Mouse (Mus musculus): ENCODE measurements around the gene Zfp597. TPM values are rescaled to one million over a fixed set of nuclear protein-coding genes. Genes with fewer than 3 reads are reported as not detected.
A peak's percentile ranks its signal among the peaks of the same experiment; 100 is the strongest.
"Not testable (repeated sequence)": the region's sequence is repeated elsewhere in the genome, so short reads cannot be mapped to it uniquely, and the experiment has no call there.

The Zfp597 gene
- polyA plus RNA-seq, 1 experiment from 2014 or later, result 6.8 TPM

DNA sequence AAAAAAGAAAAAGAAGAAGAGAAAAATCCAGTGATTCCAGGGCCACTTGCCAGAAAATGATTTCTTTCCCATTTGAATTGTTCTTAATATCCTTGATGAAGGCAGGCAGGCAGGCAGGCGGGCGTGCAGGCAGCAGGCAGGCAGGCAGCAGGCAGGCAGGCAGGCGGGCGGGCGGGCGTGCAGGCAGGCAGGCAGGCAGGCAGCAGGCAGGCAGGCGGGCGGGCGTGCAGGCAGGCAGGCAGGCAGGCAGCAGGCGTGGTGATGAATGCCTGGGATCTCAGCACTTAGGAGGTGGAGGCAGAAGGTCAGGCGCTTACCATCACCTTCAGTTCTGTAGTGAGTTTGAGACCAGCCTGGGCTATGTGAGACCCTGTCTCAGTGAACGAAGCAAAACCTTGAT is 31.8 kb downstream of the Zfp597 start:
- H3K9me3 ChIP-seq, result no peaks in the 10 kb centered on the region
- H3K9ac ChIP-seq, result no peak overlapping the region
- H3K4me3 ChIP-seq, result no peak overlapping the region
- H3K4me1 ChIP-seq, result peaks cover 9% of the 10 kb centered on the region
- H3K36me3 ChIP-seq, result peaks cover 10% of the 10 kb centered on the region; the same call in 1 of the 2 replicates
- H3K27me3 ChIP-seq, result no peaks in the 10 kb centered on the region
- no peak overlapping the region for H3K27ac ChIP-seq
- WGBS, result 33% methylated on average over 12 of the region's 12 CpGs
- no peak overlapping the region for H3K4me2 ChIP-seq
- no peak for ATAC-seq (ENCODE audit: insufficient number of reproducible peaks, low FRiP score, low TSS enrichment, low read depth)

DNA sequence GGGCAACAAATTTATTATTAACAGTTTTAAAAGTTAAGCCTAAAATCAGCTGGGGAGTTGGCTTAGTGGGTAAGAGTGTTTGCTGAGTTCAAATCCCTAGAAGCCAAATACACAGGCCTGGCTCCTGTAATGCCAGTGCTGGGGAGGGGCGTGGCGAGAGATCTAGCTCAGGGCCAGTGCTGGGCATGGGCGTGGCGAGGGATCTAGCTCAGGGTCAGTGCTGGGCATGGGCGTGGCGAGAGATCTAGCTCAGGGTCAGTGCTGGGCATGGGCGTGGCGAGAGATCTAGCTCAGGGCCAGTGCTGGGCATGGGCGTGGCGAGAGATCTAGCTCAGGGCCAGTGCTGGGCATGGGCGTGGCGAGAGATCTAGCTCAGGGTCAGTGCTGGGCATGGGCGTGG is 33.1 kb downstream of the Zfp597 start:
- ATAC-seq (ENCODE audit: insufficient number of reproducible peaks, low FRiP score, low TSS enrichment, low read depth); H3K4me3 ChIP-seq; H3K27ac ChIP-seq; H3K9me3 ChIP-seq; H3K9ac ChIP-seq; H3K36me3 ChIP-seq; H3K4me2 ChIP-seq; H3K27me3 ChIP-seq: not testable (repeated sequence)
- 87% methylated on average over 13 of the region's 13 CpGs for WGBS
- H3K4me1 ChIP-seq, result peaks cover 10% of the 10 kb centered on the region

DNA sequence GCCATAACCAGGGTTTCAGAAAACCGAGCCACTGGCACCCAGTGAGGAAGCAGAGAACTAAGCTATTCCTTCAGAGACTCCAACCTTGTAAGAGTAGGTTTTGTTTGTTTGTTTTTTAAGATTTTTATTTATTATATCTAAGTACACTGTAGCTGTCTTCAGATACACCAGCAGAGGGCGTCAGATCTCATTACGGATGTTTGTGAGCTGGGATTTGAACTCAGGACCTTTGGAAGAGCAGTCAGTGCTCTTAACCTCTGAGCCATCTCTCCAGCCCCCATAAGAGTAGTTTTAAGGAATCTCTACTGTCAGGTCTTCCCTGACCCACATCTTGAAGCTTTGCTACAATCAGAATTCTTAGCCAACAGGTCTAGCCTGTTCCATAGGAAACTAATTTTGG is 35.9 kb downstream of the Zfp597 start:
- no peak overlapping the region for H3K4me3 ChIP-seq
- H3K4me1 ChIP-seq, result peaks cover 10% of the 10 kb centered on the region
- H3K9ac ChIP-seq, result no peak overlapping the region
- ATAC-seq (ENCODE audit: insufficient number of reproducible peaks, low FRiP score, low TSS enrichment, low read depth), result no peak
- H3K27me3 ChIP-seq, result no peaks in the 10 kb centered on the region
- no peak overlapping the region for H3K4me2 ChIP-seq
- no peak overlapping the region for H3K27ac ChIP-seq
- 74% methylated on average over 3 of the region's 3 CpGs for WGBS
- no peaks in the 10 kb centered on the region for H3K36me3 ChIP-seq
- H3K9me3 ChIP-seq, result no peaks in the 10 kb centered on the region

DNA sequence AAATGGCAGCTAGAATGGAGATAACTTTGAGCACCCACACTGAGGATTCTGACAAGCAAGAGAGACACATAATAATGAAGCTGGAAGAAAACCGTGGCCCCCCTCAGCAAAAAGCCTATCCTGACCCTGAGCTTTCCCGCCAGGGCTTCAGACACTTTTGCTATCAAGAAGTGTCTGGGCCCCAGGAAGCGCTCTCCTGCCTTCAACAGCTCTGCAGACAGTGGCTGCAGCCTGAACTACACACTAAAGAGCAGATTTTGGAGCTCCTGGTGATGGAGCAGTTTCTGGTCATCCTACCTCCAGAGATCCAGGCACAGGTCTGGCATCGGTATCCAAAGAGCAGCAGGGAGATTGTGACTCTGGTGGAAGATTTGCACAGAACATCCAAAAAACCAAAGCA is 36.5 kb downstream of the Zfp597 start:
- ATAC-seq (ENCODE audit: insufficient number of reproducible peaks, low FRiP score, low TSS enrichment, low read depth), result no peak
- Histone ChIP-seq H3K36me3 (no peaks in the 10 kb centered on the region), H3K27me3 (no peaks in the 10 kb centered on the region), H3K27ac (no peak overlapping the region), H3K4me2 (peak overlapping the region; percentile 74), H3K4me1 (peaks cover 10% of the 10 kb centered on the region), H3K9me3 (no peaks in the 10 kb centered on the region), H3K4me3 (peak overlapping the region; percentile 80), H3K9ac (no peak overlapping the region; the same call in 1 of the 2 replicates)
- WGBS, result 71% methylated on average over 4 of the region's 4 CpGs

DNA sequence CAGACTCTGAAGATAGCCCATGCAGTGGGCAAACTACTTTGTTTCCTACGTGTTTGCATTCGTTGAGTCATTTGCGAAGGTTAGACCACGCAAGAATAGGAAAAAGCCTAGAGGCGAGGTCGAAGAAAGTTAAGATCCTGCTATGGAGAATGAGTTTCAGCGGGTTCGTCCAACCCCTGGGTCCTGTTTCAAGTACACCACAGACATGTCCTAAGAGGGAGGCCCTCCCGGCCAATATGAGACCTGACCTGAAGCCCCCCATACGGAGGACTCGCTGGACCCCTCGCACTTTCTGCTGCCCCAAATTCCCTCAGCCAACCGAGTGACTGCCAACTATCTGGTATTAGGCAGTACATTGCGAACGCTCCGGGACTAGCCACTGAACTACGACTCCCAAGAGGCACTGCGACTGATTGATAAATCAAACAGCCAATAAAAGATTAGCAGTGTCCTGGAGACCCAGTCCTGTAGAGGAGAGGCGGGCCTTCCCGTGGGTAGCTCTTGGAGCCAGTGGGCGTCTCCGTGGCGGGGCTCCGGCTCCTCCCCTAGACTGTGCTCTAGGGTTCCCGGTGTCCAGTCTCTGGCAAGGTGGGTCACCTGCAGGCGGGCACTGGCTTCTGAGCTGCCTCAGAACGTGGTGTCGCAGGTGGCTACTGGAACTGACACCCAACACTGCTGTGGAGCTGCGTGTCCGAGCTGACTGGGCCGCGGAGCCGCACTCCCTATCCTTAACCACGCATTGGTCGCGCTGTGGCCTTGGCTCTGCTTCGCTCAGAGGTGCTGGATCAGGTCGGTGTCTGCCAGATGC is 37.4 kb downstream of the Zfp597 start, which contains the start of gene Zfp174:
TSS of gene Zfp174 (plus strand) at position 558 of the 808 bp plus-strand sequence.
- WGBS, result 3% methylated on average over 38 of the region's 38 CpGs
- Histone ChIP-seq H3K36me3 (no peaks in the 10 kb centered on the region), H3K27ac (peak within 1 kb of the TSS; percentile 59; the same call in 1 of the 2 replicates), H3K4me1 (peaks cover 10% of the 10 kb centered on the region), H3K9me3 (no peaks in the 10 kb centered on the region), H3K9ac (peak within 1 kb of the TSS; percentile 60), H3K4me2 (peak within 1 kb of the TSS; percentile 74), H3K27me3 (no peaks in the 10 kb centered on the region), H3K4me3 (peak within 1 kb of the TSS; percentile 80)
- peak; percentile 98 for ATAC-seq (ENCODE audit: insufficient number of reproducible peaks, low FRiP score, low TSS enrichment, low read depth)

DNA sequence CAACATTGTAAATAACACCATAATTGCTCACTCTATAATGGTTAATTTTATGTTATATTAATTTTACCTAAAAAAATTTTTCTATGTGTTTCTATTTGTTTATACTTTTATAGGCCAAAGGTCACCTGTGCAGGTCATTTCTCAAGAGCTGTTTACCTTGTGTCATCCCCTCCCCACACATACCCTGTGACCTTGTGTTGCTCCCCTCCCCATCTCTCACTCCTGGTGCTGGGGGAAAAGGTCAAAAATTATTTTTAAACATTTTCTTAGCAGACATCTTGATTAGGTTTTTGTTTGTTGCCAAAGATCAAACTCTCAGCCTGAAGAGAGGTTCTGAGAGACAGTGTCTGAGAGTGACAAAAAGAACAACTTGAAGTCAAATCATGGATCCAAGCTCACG is 40.6 kb downstream of the Zfp597 start:
- no peak overlapping the region for H3K4me3 ChIP-seq
- peaks cover 7% of the 10 kb centered on the region for H3K4me1 ChIP-seq
- WGBS, result 68% methylated on average over 1 of the region's 1 CpGs
- no peaks in the 10 kb centered on the region for H3K9me3 ChIP-seq
- H3K4me2 ChIP-seq, result no peak overlapping the region
- no peaks in the 10 kb centered on the region for H3K36me3 ChIP-seq
- ATAC-seq (ENCODE audit: insufficient number of reproducible peaks, low FRiP score, low TSS enrichment, low read depth), result no peak
- H3K27ac ChIP-seq, result no peak overlapping the region
- H3K9ac ChIP-seq, result no peak overlapping the region
- no peaks in the 10 kb centered on the region for H3K27me3 ChIP-seq

DNA sequence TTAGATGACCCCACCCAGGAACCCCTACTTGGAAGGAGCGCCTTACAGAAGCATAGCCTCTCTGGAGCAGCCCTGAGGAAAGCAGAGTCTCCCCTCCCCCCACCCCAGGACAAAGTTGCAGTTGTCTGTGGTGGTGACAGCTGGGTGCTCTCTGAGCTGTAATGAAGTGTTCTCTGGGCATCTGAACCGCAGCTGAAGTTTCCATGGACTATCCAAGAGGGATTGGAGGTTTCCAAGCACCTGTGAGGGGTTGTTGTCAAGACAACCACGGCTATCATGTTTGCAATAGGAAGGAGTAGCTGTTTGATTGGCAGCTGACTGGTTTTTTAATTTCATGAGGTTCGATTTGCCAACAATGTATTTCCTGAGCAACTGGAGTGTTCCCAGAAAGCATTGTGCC is 41.4 kb downstream of the Zfp597 start:
- no peak overlapping the region for H3K9ac ChIP-seq
- H3K27me3 ChIP-seq, result no peaks in the 10 kb centered on the region
- no peak overlapping the region for H3K4me3 ChIP-seq
- no peak overlapping the region for H3K27ac ChIP-seq
- H3K4me2 ChIP-seq, result no peak overlapping the region
- WGBS, result 31% methylated on average over 4 of the region's 4 CpGs
- no peak for ATAC-seq (ENCODE audit: insufficient number of reproducible peaks, low FRiP score, low TSS enrichment, low read depth)
- H3K4me1 ChIP-seq, result peaks cover 6% of the 10 kb centered on the region
- no peaks in the 10 kb centered on the region for H3K9me3 ChIP-seq
- no peaks in the 10 kb centered on the region for H3K36me3 ChIP-seq

DNA sequence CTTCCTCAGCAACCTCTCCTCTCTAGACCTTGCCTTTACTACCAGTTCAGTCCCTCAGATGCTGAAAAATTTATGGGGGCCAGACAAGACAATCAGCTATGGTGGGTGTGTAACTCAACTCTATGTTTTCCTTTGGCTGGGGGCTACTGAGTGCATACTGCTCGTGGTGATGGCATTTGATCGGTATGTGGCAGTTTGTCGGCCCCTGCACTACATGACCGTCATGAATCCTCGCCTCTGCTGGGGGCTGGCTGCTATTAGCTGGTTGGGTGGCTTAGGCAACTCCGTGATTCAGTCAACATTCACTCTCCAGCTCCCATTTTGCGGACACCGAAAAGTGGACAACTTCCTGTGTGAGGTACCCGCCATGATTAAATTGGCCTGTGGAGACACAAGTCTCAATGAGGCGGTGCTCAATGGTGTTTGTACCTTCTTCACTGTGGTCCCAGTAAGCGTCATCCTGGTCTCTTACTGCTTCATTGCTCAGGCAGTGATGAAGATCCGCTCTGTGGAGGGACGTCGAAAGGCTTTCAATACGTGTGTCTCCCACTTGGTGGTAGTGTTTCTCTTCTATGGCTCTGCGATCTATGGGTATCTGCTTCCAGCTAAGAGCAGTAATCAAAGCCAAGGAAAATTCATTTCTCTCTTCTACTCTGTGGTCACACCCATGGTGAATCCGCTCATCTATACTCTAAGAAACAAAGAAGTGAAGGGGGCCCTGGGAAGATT is 45.0 kb downstream of the Zfp597 start:
- Histone ChIP-seq H3K9ac (no peak overlapping the region), H3K4me3 (no peak overlapping the region), H3K27me3 (no peaks in the 10 kb centered on the region), H3K9me3 (no peaks in the 10 kb centered on the region), H3K27ac (no peak overlapping the region), H3K36me3 (no peaks in the 10 kb centered on the region), H3K4me1 (no peaks in the 10 kb centered on the region), H3K4me2 (no peak overlapping the region)
- 56% methylated on average over 17 of the region's 17 CpGs for WGBS
- no peak for ATAC-seq (ENCODE audit: insufficient number of reproducible peaks, low FRiP score, low TSS enrichment, low read depth)

DNA sequence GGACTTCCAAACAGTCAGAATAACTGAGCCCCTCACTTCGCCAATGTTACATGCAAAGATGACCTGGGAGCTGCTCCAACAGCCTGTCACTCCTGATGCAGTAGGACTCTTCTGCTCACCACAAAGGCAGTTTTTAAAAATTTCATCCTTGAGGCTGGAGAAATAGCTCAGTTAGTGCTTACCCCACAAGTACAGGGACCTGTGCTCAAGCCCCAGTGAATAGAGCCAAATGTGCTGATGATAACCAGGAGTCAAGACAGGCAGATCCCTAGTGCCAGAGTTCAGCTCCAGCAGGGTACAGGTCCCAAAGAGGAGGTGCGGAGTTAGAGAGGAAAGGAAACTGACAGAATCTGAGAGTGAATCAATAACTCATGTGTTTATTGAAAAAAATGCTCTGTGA is 48.9 kb downstream of the Zfp597 start:
- Histone ChIP-seq H3K27me3 (no peaks in the 10 kb centered on the region), H3K4me3 (no peak overlapping the region), H3K36me3 (no peaks in the 10 kb centered on the region), H3K9me3 (no peaks in the 10 kb centered on the region), H3K4me2 (no peak overlapping the region), H3K9ac (no peak overlapping the region), H3K4me1 (no peaks in the 10 kb centered on the region), H3K27ac (no peak overlapping the region)
- WGBS, result 71% methylated on average over 2 of the region's 2 CpGs
- no peak for ATAC-seq (ENCODE audit: insufficient number of reproducible peaks, low FRiP score, low TSS enrichment, low read depth)

DNA sequence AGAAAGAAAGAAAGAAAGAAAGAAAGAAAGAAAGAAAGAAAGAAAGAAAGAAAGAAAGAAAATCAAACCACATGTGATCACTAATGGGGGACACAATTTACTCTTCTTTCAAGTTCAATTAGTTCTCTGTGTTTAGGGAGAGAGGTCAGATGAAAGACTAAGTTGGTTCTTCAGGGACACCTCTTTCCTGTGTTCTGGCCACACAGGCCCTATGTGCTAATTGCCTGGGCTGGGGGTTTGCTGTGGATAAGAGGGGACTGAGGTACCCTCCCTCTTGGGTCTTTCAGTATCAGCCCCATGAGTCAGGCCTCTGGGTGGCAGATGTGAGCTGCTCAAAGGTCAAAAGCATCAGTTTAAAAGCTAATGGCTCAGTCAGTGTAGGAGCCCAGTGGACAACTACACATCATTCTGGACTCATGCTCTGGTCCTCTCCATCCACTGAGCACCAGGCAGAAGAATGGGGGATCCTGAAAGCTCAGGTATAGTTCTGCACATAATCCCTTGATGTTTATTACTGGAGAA is 53.7 kb downstream of the Zfp597 start, which contains the start of gene Olfr15:
TSS of gene Olfr15 (plus strand) at position 291 of the 522 bp plus-strand sequence.
- Histone ChIP-seq H3K27ac (no peak within 1 kb of the TSS), H3K4me3 (no peak within 1 kb of the TSS), H3K27me3 (no peaks in the 10 kb centered on the region), H3K36me3 (no peaks in the 10 kb centered on the region), H3K9ac (no peak within 1 kb of the TSS), H3K4me2 (no peak within 1 kb of the TSS), H3K4me1 (no peaks in the 10 kb centered on the region), H3K9me3 (no peaks in the 10 kb centered on the region)
- ATAC-seq (ENCODE audit: insufficient number of reproducible peaks, low FRiP score, low TSS enrichment, low read depth), result no peak

DNA sequence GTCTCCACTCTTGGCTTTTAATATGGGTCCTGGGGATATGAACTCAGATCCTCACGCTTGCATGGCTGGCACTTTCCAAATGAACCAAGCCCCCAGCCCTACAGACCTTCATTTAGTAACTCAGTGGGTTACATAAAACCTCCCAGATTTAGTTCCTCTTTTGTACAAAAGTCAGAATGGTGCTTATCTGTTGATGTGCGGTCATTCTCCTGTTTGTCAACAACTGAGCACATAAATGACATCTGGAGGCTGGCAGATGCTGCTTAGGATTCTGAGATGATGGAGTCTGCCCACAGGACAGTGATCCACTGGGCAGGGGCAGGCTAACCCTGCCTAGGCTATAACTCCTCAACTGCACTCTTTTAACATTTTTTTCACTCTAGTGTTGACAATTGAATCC is 54.6 kb downstream of the Zfp597 start:
- H3K9me3 ChIP-seq, result no peaks in the 10 kb centered on the region
- no peak overlapping the region for H3K4me3 ChIP-seq
- no peaks in the 10 kb centered on the region for H3K4me1 ChIP-seq
- H3K27me3 ChIP-seq, result no peaks in the 10 kb centered on the region
- H3K4me2 ChIP-seq, result no peak overlapping the region
- no peak overlapping the region for H3K9ac ChIP-seq
- no peak overlapping the region for H3K27ac ChIP-seq
- 77% methylated on average over 2 of the region's 2 CpGs for WGBS
- no peak for ATAC-seq (ENCODE audit: insufficient number of reproducible peaks, low FRiP score, low TSS enrichment, low read depth)
- H3K36me3 ChIP-seq, result no peaks in the 10 kb centered on the region

DNA sequence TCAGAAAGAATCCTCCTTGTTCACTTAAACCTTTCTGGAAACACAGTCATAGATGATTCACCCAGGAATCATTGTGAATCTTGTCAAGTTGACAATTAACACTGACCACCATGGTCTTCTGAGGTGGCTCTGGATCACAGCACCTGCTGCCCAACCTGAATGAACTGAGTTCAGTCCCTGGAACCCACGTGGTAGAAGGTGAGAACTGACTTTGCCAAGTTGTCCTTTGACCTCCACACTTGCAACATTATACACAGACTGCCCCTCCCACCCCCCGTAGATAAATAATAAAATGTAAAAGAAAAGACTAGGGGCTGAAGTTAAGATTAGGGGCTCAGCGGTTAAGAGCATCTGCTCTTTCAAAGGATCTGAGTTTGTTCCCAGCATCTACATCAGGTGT is 56.3 kb downstream of the Zfp597 start:
- H3K9me3 ChIP-seq, result no peaks in the 10 kb centered on the region
- ATAC-seq (ENCODE audit: insufficient number of reproducible peaks, low FRiP score, low TSS enrichment, low read depth), result no peak
- H3K27me3 ChIP-seq, result no peaks in the 10 kb centered on the region
- H3K36me3 ChIP-seq, result no peaks in the 10 kb centered on the region
- WGBS, result 59% methylated on average over 3 of the region's 3 CpGs
- H3K4me3 ChIP-seq, result no peak overlapping the region
- no peak overlapping the region for H3K9ac ChIP-seq
- H3K4me2 ChIP-seq, result no peak overlapping the region
- H3K4me1 ChIP-seq, result no peaks in the 10 kb centered on the region
- H3K27ac ChIP-seq, result no peak overlapping the region
